Mouse (Mus musculus) midbrain, embryonic 10.5 days (tissue): ENCODE data around the gene Ankrd36. TPM values are rescaled to one million over a fixed set of nuclear protein-coding genes. Genes with fewer than 3 reads are reported as not detected.
"Not testable (repeated sequence)": the region's sequence is repeated elsewhere in the genome, so short reads cannot be mapped to it uniquely, and the experiment has no call there.

Source experiments
- DNase-seq: peaks from one replicate; pipeline ENCODE4 v3.0.0-alpha.2; 2017; ENCODE audit warnings: low spot score
- H3K27ac ChIP-seq: fragments of 300-500 bp; sonication (generic); replicated peaks from 2 replicates; pipeline ENCODE4 v1.5.1; 2016; ENCODE audit warnings: mild to moderate bottlenecking
- H3K27me3 ChIP-seq: fragments of 300-500 bp; sonication (generic); 2 replicates; pipeline ENCODE4 v1.6.1; 2016; ENCODE audit warnings: low read depth, mild to moderate bottlenecking; ENCODE audit not compliant: poor library complexity, severe bottlenecking
- H3K36me3 ChIP-seq: fragments of 300-500 bp; sonication (generic); 2 replicates; pipeline ENCODE4 v1.6.1; 2016; ENCODE audit warnings: mild to moderate bottlenecking, moderate library complexity
- H3K4me1 ChIP-seq: fragments of 300-500 bp; sonication (generic); 2 replicates; pipeline ENCODE4 v1.6.1; 2016
- H3K4me3 ChIP-seq: fragments of 300-500 bp; sonication (generic); 2 replicates; pipeline ENCODE4 v1.5.1; 2016; ENCODE audit warnings: mild to moderate bottlenecking, moderate library complexity
- H3K9me3 ChIP-seq: fragments of 300-500 bp; sonication (generic); replicated peaks from 2 replicates; pipeline ENCODE4 v1.6.1; 2016; ENCODE audit warnings: mild to moderate bottlenecking
- WGBS: fragments of 180-500 bp; shearing (Covaris S2); methylation state at CpG from one replicate; pipeline ENCODE4 v1.1.7; 2016; 5-methylcytosine and 5-hydroxymethylcytosine counted together
- polyA plus RNA-seq: library from polyadenylated mRNA; unstranded; fragments of >200 nt; fragmentation: Nextera tagmentation; extraction: Ambion mirVana; gene quantifications from 2 replicates; pipeline ENCODE4 v1.2.1, GENCODE M21; 2016

Gene Ankrd36
- polyA plus RNA-seq, 1 experiment from 2014 or later = 0.11 TPM

DNA sequence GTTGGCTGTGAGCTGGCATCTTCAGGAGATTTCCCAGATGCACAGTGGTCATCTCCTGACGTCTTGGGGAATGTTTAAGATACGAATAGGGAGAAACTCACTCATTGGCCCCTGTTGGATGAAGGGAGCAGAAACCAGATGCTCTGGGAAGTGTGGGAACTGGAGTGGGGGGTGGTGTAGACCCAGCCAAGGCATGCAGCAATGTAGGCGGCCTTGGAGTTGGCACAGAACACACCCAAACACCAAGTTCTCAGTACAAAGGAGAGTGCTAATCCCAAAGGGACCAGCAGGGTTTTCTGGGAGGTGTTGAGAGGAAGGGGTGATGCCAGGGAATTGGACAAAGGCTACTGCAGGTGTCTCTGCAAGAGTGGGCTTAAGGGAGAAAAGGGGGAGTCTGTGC lies 35.9 kb downstream of the Ankrd36 start:
- Histone ChIP-seq H3K27ac (no peak overlapping the region), H3K36me3 (no peaks in the 10 kb centered on the region), H3K9me3 (peaks cover 4% of the 10 kb centered on the region; the same call in 1 of the 2 replicates), H3K4me3 (no peak overlapping the region), H3K27me3 (no peaks in the 10 kb centered on the region), H3K4me1 (no peaks in the 10 kb centered on the region)
- no peak for DNase-seq
- WGBS = 84% methylated on average over 3 of the region's 3 CpGs

DNA sequence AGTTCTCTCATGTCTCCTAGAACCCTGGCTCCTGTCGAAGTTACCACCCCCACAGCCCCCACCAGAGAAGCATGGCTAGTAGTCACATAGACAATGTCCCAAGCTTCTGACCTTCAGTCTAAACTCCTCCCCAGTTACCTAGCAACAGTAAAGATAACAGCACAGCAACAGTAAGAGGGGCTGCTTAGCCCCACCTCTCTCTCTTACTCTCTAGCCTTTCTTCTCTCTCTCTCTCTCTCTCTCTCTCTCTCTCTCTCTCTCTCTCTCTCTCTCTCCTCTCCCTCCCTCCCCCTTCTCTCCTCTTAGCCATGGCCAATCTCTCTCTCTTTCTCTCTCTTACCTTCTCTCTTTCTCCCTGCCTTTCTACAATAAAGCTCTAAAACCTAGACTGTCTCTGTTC lies 42.4 kb downstream of the Ankrd36 start:
- H3K9me3 ChIP-seq, H3K27me3 ChIP-seq, H3K36me3 ChIP-seq, H3K4me3 ChIP-seq, DNase-seq: not testable (repeated sequence)
- Histone ChIP-seq H3K27ac (0 out of 2 replicates have a peak overlapping the region, but pooled peaks have one; percentile 25), H3K4me1 (peaks cover 11% of the 10 kb centered on the region; the same call in 1 of the 2 replicates)
- WGBS = 74% methylated on average over 1 of the region's 1 CpGs

DNA sequence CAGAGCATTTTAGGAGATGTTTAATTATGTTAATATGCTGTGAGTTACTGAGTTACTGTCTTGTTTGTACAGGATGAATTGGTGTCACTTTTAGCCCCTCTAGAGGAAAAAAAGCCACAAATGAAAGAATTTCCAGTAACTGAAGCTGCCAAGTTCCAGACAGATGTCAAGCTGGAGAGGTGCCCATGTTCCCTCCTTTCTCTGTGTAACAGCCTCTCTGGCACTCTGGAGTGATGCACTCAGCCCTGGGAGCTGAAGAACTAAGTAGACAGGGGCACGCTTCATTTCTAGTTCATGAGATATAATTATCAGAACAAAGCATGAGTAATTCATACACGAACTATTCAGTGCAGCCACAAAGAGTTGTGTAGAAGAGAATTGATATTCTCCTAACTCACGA lies 45.0 kb downstream of the Ankrd36 start:
- Histone ChIP-seq H3K27me3 (no peaks in the 10 kb centered on the region), H3K27ac (no peak overlapping the region), H3K4me3 (no peak overlapping the region), H3K4me1 (peaks cover 11% of the 10 kb centered on the region; the same call in 1 of the 2 replicates), H3K9me3 (peaks cover 8% of the 10 kb centered on the region), H3K36me3 (no peaks in the 10 kb centered on the region)
- WGBS = 89% methylated on average over 3 of the region's 3 CpGs
- DNase-seq = no peak

DNA sequence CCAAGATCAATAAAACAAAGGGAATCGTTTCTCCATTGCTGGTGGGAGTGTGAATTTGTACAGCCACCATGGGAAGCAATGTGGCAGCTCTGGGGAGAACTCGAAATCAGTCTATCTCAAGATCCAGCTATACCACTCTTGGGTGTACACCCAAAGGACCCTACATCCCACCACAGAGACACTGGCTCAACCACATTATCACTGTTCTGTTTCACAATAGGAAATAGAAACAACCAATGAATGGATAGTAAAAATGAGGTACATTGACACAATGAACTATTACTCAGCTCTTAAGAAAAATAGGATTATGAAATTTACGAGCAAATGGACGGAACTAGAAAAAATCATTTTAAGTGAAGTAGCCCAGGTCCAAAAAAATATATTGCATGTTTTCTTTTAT lies 55.6 kb downstream of the Ankrd36 start:
- WGBS = 87% methylated on average over 4 of the region's 4 CpGs
- no peaks in the 10 kb centered on the region for H3K4me1 ChIP-seq

DNA sequence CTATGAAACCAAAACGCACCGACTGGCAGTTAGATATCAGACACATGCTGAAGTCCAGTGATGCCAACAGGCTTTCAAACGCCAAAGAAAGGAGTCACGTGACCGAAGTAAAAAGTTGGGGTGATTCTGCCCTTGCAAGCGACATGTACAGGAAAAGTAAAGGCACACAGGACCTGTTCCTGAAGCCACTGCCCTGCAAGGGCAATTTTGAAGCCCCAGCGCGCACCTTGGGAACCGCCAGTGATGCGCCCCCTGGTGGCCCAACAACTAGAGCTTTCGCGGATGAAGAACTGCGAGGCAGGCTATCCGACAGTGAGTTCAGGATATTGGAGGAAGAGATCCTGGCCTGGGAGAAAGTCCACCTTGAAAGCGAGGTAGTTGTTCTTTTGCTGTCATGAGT lies 59.5 kb downstream of the Ankrd36 start:
- no peak overlapping the region for H3K27ac ChIP-seq
- H3K9me3 ChIP-seq = no peaks in the 10 kb centered on the region
- no peaks in the 10 kb centered on the region for H3K36me3 ChIP-seq
- no peaks in the 10 kb centered on the region for H3K4me1 ChIP-seq
- 24% methylated on average over 15 of the region's 15 CpGs for WGBS
- peak; percentile 81 for DNase-seq
- no peak overlapping the region for H3K4me3 ChIP-seq
- no peaks in the 10 kb centered on the region for H3K27me3 ChIP-seq

More for the DNA sequence above, 55.6 kb downstream of the Ankrd36 start:
- no peak for DNase-seq
- Histone ChIP-seq H3K4me3 (no peak overlapping the region), H3K36me3 (no peaks in the 10 kb centered on the region), H3K9me3 (no peaks in the 10 kb centered on the region), H3K27ac (no peak overlapping the region), H3K27me3 (no peaks in the 10 kb centered on the region)

DNA sequence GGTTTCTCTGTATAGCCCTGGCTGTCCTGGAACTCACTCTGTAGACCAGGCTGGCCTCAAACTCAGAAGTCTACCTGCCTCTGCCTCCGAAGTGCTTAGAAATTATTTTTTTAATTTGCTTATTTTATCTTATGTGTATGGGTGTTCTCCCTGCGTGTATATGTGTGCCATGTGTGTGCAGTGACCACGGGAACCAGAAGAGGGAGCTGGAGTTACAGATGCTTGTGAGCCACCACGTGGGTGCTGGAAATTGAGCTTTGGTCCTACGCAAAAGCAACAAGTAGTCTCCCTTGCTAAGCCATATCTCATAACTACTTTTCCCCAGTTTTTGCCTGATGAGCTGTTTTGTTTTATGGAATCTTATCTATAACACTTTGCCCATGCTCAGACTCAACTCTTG lies 73.6 kb downstream of the Ankrd36 start:
- Histone ChIP-seq H3K4me3 (no peak overlapping the region), H3K4me1 (no peaks in the 10 kb centered on the region), H3K27me3 (no peaks in the 10 kb centered on the region), H3K9me3 (no peaks in the 10 kb centered on the region), H3K36me3 (no peaks in the 10 kb centered on the region), H3K27ac (no peak overlapping the region)
- 84% methylated on average over 5 of the region's 5 CpGs for WGBS
- DNase-seq = no peak

DNA sequence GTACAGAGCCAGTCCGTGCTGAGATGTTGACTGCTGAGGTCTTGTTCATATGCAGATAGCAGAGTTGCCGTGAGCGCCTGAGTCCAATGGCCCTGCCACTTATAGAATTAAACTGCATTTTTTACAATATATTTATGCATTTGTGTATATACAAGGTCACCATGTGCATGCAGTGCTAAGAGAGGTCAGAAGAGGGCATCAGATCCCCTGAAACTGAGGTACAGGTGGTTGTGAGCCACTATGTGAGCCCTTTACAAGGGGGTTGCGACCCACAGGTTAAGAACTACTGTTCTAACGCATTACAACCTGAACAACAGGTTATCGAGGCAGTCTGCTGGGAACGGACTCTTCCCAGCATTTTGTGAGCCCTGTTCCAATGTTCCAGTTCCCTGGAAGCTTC lies 80.8 kb downstream of the Ankrd36 start:
- no peak overlapping the region for H3K4me3 ChIP-seq
- H3K27ac ChIP-seq = no peak overlapping the region
- no peaks in the 10 kb centered on the region for H3K9me3 ChIP-seq
- H3K27me3 ChIP-seq = no peaks in the 10 kb centered on the region
- no peaks in the 10 kb centered on the region for H3K4me1 ChIP-seq
- H3K36me3 ChIP-seq = no peaks in the 10 kb centered on the region
- WGBS = 69% methylated on average over 7 of the region's 7 CpGs
- no peak for DNase-seq

DNA sequence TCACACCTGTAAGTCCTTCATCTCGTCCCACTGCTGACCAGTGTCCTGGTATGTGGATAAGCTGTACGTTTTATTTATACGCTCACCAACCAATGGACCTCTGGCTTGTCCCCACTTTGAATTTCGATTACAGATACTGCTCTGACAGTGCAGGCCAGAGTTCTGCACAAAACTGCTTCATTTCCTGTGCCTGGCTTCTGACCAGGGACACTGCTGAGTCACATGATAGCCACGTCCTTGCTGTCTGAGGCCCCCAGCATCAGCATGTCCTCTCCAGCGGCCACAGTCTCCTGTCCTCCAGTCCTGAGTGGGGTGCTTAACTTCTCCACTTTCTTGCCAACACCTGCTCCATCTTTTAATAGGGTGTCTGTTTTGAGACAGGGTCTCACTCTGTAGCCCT lies 113.1 kb downstream of the Ankrd36 start:
- WGBS = 81% methylated on average over 6 of the region's 6 CpGs
- H3K27ac ChIP-seq = no peak overlapping the region

DNA sequence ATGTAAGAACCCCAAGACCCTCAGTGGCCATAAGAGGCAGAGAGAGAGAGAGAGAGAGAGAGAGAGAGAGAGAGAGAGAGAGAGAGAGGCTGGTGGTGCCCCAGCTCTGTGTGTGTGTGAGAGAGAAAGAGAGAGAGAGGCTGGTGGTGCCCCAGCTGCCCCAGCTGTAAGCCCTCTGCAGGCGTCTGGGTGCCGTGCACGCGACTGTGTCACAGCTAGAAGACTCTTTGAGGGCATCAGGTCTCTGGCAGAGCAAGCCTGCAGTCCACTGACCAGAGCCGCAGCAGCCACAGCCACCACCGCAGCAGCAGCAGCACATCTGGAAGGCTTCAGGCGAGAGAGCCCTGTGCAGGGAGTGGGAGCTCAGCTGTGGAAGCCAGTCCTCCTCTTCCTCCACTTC lies 114.8 kb downstream of the Ankrd36 start:
- H3K4me1 ChIP-seq = peaks cover 4% of the 10 kb centered on the region; the same call in 1 of the 2 replicates
- H3K9me3 ChIP-seq = no peaks in the 10 kb centered on the region
- 35% methylated on average over 7 of the region's 7 CpGs for WGBS
- H3K27me3 ChIP-seq = no peaks in the 10 kb centered on the region
- H3K36me3 ChIP-seq = no peaks in the 10 kb centered on the region
- DNase-seq = no peak
- no peak overlapping the region for H3K4me3 ChIP-seq
- H3K27ac ChIP-seq = no peak overlapping the region

More for the DNA sequence above, 113.1 kb downstream of the Ankrd36 start:
- Histone ChIP-seq H3K36me3 (no peaks in the 10 kb centered on the region), H3K27me3 (no peaks in the 10 kb centered on the region), H3K4me1 (peaks cover 4% of the 10 kb centered on the region; the same call in 1 of the 2 replicates), H3K4me3 (no peak overlapping the region), H3K9me3 (no peaks in the 10 kb centered on the region)
- no peak for DNase-seq

DNA sequence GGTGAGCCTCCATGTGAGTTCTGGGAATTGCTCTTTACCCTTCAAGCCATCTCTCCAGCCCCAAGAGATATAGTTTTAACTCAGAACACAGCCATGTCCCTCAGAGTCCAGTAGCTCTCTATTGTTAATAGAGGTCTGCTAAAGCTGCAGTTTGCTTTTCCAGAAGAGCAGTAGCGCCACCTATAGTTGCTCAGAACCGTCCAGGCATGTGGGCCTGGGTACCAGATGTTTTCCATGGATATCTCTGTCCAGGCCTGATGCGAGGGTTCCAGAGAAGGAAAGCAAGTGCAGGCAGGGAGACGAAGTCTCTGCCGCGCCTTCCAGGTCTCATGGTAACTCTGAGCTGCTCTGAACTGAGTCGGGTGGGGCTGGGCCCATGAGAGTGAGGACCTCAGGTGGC lies 122.3 kb downstream of the Ankrd36 start:
- H3K4me1 ChIP-seq = no peaks in the 10 kb centered on the region
- 39% methylated on average over 7 of the region's 7 CpGs for WGBS
- H3K9me3 ChIP-seq = peaks cover 7% of the 10 kb centered on the region; the same call in 1 of the 2 replicates
- H3K27ac ChIP-seq = no peak overlapping the region
- no peaks in the 10 kb centered on the region for H3K36me3 ChIP-seq
- H3K4me3 ChIP-seq = no peak overlapping the region
- H3K27me3 ChIP-seq = no peaks in the 10 kb centered on the region
- DNase-seq = no peak

DNA sequence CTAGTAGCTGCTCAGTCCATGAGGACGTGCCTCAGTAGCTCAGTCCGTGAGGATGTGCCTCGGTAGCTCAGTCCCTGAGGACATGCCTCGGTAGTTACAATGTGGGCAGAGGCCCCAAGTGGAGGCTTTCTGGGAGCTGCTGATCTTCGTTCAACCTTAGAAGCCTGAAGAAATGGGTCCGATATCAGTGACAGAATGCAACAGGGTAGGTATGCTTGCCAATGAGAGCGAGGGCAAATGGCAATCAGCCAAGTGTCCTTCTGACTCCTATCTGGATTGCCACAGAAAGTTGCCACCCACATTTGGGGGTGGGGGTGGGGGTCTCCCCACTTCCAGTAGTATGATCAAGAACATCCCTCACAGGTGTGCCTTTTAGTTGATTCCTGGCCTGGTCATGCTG lies 131.3 kb downstream of the Ankrd36 start:
- WGBS = 93% methylated on average over 7 of the region's 7 CpGs
- no peaks in the 10 kb centered on the region for H3K27me3 ChIP-seq
- DNase-seq = no peak
- no peaks in the 10 kb centered on the region for H3K9me3 ChIP-seq
- H3K4me1 ChIP-seq = peaks cover 3% of the 10 kb centered on the region
- no peak overlapping the region for H3K4me3 ChIP-seq
- no peak overlapping the region for H3K27ac ChIP-seq
- H3K36me3 ChIP-seq = peaks cover 26% of the 10 kb centered on the region

DNA sequence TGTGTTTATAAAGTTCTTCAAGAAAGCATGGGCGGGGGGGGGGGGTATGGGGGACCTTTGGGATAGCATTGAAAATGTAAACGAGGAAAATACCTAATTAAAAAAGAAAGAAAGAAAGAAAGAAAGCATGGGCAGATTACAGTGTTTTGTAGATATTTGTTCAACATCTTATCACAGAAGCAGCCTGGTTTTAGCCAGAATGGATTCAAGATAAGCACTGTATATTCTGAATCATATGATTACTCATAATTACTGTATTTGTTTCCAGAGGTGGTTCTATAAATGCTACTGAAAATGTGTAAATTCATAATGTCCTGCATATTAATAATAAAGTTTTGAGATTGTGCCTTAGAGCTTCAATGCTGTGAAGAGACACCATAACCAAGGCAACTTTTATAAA lies 131.8 kb downstream of the Ankrd36 start:
- no peak overlapping the region for H3K4me3 ChIP-seq
- peaks cover 26% of the 10 kb centered on the region for H3K36me3 ChIP-seq
- peaks cover 8% of the 10 kb centered on the region for H3K4me1 ChIP-seq
- WGBS = 72% methylated on average over 2 of the region's 2 CpGs
- no peaks in the 10 kb centered on the region for H3K9me3 ChIP-seq
- no peak overlapping the region for H3K27ac ChIP-seq
- DNase-seq = no peak
- no peaks in the 10 kb centered on the region for H3K27me3 ChIP-seq

DNA sequence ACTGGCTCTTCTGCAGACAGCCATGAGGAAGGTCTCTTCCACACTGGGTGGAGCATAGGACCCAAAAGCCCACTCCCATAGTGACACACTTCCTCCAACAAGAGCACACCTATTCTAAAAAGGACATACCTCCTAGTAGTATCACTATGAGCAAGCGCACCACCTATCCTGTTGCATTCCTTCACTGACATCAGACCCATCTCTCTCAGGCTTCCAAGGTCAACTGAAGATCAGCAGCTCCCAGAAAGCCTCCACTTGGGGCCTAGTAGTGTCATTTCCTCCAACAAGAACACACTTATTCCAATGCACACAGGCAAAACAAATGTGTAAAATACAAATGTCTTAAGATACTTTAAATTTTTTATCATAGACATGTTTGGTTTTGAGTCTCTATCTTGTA lies 132.3 kb downstream of the Ankrd36 start:
- DNase-seq = no peak
- Histone ChIP-seq H3K9me3 (no peaks in the 10 kb centered on the region), H3K36me3 (peaks cover 26% of the 10 kb centered on the region), H3K27ac (no peak overlapping the region), H3K27me3 (no peaks in the 10 kb centered on the region), H3K4me1 (peaks cover 13% of the 10 kb centered on the region), H3K4me3 (no peak overlapping the region)
- WGBS = 92% methylated on average over 1 of the region's 1 CpGs
